In genomic region chr17:88937341-88938152, GRCm38 (mm10) we compare ENCODE assay signal across 9 mouse cellular contexts.
DNase-seq lines count a peak whose midpoint lies in the region; ATAC-seq lines count a peak whose summit lies in the region.
"Had no signal": no experiment of that assay in that cellular context is flagged by ENCODE, and none has a peak within 500 bp of the region (broad histone marks: within the 10 kb centered on the region; RNA-seq: fewer than 3 reads in every experiment).

No protein-coding gene starts in this region.

- intact Hi-C loops in heart, postnatal 36 days (cut with DNase I), result no loop called here

- 29% methylated on average over 7 of the region's 7 CpGs for WGBS in heart, embryonic 11.5 days (ENCODE audit: insufficient replicate concordance)
- WGBS in hindbrain, embryonic 14.5 days, result 4% methylated on average over 7 of the region's 7 CpGs

- H3K4me2 ChIP-seq in heart, embryonic 11.5 days, result no peak overlapping the region
- H3K4me2 ChIP-seq in hindbrain, embryonic 14.5 days (replicated peaks), result peak overlapping the region; percentile 5

- ATAC-seq in heart, embryonic 11.5 days (replicated peaks; ENCODE audit: insufficient number of reproducible peaks, low FRiP score, low TSS enrichment), result peak; percentile 74; the same call in 1 of the 2 replicates
- peak; percentile 97 for ATAC-seq in hindbrain, embryonic 14.5 days (ENCODE audit: low FRiP score)

- H3K27me3 ChIP-seq in heart, embryonic 11.5 days (ENCODE audit: control insufficient read depth, insufficient read depth, low read length), result no peaks in the 10 kb centered on the region
- no peaks in the 10 kb centered on the region for H3K27me3 ChIP-seq in hindbrain, embryonic 14.5 days (ENCODE audit: control insufficient read depth, insufficient read depth, low read length)

- H3K4me1 ChIP-seq in heart, embryonic 11.5 days (ENCODE audit: control insufficient read depth, insufficient read depth, low read length), result no peaks in the 10 kb centered on the region
- peaks cover 26% of the 10 kb centered on the region for H3K4me1 ChIP-seq in hindbrain, embryonic 14.5 days (replicated peaks; ENCODE audit: control insufficient read depth, insufficient read depth, low read length)

- DNase-seq in heart, adult 9 months (ENCODE audit: low spot score in 2 of 2), result no peak
- peak; percentile 81 for DNase-seq in embryo, embryonic 11 days
- peak; percentile 44 for DNase-seq in hindbrain, embryonic 14.5 days (ENCODE audit: low spot score)
- peak; percentile 70 for DNase-seq in neural tube, embryonic 10.5 days (ENCODE audit: extremely low spot score, low spot score)
- DNase-seq in urinary bladder, postnatal 10 days (ENCODE audit: low spot score), result no peak
- no peak for DNase-seq in thymus, postnatal 0 days (ENCODE audit: low spot score)
- DNase-seq in heart, postnatal 36 days, result no peak
- DNase-seq: gastrocnemius, postnatal 14 days had no signal

- no peaks in the 10 kb centered on the region for H3K36me3 ChIP-seq in heart, embryonic 11.5 days (ENCODE audit: control insufficient read depth, insufficient read depth, low read length)
- H3K36me3 ChIP-seq in hindbrain, embryonic 14.5 days (replicated peaks; ENCODE audit: control insufficient read depth, insufficient read depth), result no peaks in the 10 kb centered on the region

- H3K4me3 ChIP-seq in heart, embryonic 11.5 days (ENCODE audit: low read depth, low read length), result no peak overlapping the region
- H3K4me3 ChIP-seq in hindbrain, embryonic 14.5 days (replicated peaks; ENCODE audit: low read length), result no peak overlapping the region

- no peaks in the 10 kb centered on the region for H3K9me3 ChIP-seq in heart, embryonic 11.5 days (replicated peaks; ENCODE audit: control insufficient read depth, low read length)
- H3K9me3 ChIP-seq in hindbrain, embryonic 14.5 days (ENCODE audit: control insufficient read depth, low read length), result no peaks in the 10 kb centered on the region

- no peak overlapping the region for H3K9ac ChIP-seq in heart, embryonic 11.5 days (ENCODE audit: low read depth, low read length)
- no peak overlapping the region for H3K9ac ChIP-seq in hindbrain, embryonic 14.5 days

- H3K27ac ChIP-seq in heart, embryonic 11.5 days (ENCODE audit: low read depth, low read length), result no peak overlapping the region
- H3K27ac ChIP-seq in hindbrain, embryonic 14.5 days, result peak overlapping the region; percentile 73

Comparison
In these comparisons a context has a peak if more than half of its experiments do, and no peak if none do; other contexts are left out.
1. DNase-seq: peak in embryo, embryonic 11 days (single experiment), hindbrain, embryonic 14.5 days (single experiment) and neural tube, embryonic 10.5 days (single experiment); none in heart, adult 9 months (0 of 2), urinary bladder, postnatal 10 days (single experiment), thymus, postnatal 0 days (single experiment) and heart, postnatal 36 days (0 of 2).